26 mouse cellular contexts compared by ENCODE assay signal in the genomic region with DNA sequence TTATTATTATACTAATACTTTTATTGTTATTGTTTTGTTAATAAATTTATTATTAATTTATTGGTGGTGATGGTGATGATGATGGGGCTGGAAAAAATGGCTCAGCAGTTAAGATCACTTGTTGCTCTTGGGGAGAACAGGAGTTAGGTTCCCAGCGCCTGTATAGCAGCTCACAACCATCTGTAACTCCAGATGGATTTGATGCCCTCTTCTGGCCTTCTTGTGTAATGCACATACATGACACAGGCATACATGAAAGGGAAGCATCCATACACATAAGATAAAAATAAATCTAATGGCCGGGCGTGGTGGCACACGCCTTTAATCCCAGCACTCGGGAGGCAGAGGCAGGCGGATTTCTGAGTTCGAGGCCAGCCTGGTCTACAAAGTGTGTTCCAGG. TPM values are rescaled to one million over a fixed set of nuclear protein-coding genes. Genes with fewer than 3 reads are reported as not detected.
DNase-seq lines count a peak whose midpoint lies in the region; ATAC-seq and TF ChIP-seq lines count a peak whose summit lies in the region.
"Had no signal": no experiment of that assay in that cellular context is flagged by ENCODE, and none has a peak within 500 bp of the region (broad histone marks: within the 10 kb centered on the region; RNA-seq: fewer than 3 reads in every experiment).

No protein-coding gene starts in this region.

- no peak overlapping the region for H3K9ac ChIP-seq in heart, adult 2 months (ENCODE audit: low read depth, low read length)
- no peak overlapping the region for H3K9ac ChIP-seq in liver, postnatal 0 days (replicated peaks)
- no peak overlapping the region for H3K9ac ChIP-seq in liver, embryonic 11.5 days (ENCODE audit: low read depth, low read length)
- H3K9ac ChIP-seq: embryonic facial prominence, embryonic 12.5 days; forebrain, embryonic 12.5 days; hindbrain, embryonic 15.5 days; intestine, embryonic 15.5 days; kidney, embryonic 15.5 days; midbrain, embryonic 15.5 days had no signal

- H3K4me3 ChIP-seq in heart, adult 2 months = no peak overlapping the region
- no peak overlapping the region for H3K4me3 ChIP-seq in liver, postnatal 0 days (ENCODE audit: low read depth, low read length)
- H3K4me3 ChIP-seq in liver, embryonic 11.5 days (ENCODE audit: low read depth, low read length) = no peak overlapping the region
- H3K4me3 ChIP-seq: embryonic facial prominence, embryonic 12.5 days; forebrain, embryonic 12.5 days; gastrocnemius, adult 2 months; heart, embryonic 10.5 days; hindbrain, embryonic 15.5 days; intestine, embryonic 15.5 days; kidney, embryonic 15.5 days; limb, embryonic 10.5 days; megakaryocyte, embryonic 14.5 days; midbrain, embryonic 15.5 days had no signal

- ATAC-seq in liver, postnatal 0 days = no peak
- ATAC-seq in liver, embryonic 11.5 days (replicated peaks; ENCODE audit: low FRiP score) = no peak
- ATAC-seq: intestine, embryonic 15.5 days; midbrain, embryonic 15.5 days had no signal

- no peak overlapping the region for H3K27ac ChIP-seq in heart, adult 2 months
- no peak overlapping the region for H3K27ac ChIP-seq in liver, postnatal 0 days (ENCODE audit: low read depth)
- H3K27ac ChIP-seq in liver, embryonic 11.5 days (ENCODE audit: low read depth, low read length) = no peak overlapping the region
- H3K27ac ChIP-seq: embryonic facial prominence, embryonic 12.5 days; forebrain, embryonic 12.5 days; gastrocnemius, adult 2 months; heart, embryonic 10.5 days; hindbrain, embryonic 15.5 days; intestine, embryonic 15.5 days; kidney, embryonic 15.5 days; limb, embryonic 10.5 days; midbrain, embryonic 15.5 days had no signal

- TF ChIP-seq EP300 in heart, adult 2 months (IDR thresholded peaks at IDR 0.05; ENCODE audit: insufficient read depth, low read depth, low read length) = no peak
- no peak for TF ChIP-seq EP300 in liver, postnatal 0 days (IDR thresholded peaks at IDR 0.05; ENCODE audit: low read depth)

- DNase-seq in heart, adult 2 months = no peak
- no peak for DNase-seq in heart, postnatal 4 days
- DNase-seq in liver, postnatal 0 days = no peak
- DNase-seq in liver, embryonic 11.5 days (ENCODE audit: low spot score) = no peak
- peak; percentile 70 for DNase-seq in ES-CJ7 (ENCODE audit: low read depth, low spot score)
- peak; percentile 22 for DNase-seq in splenic B cell, adult 2 months (ENCODE audit: low read depth, low spot score)
- no peak for DNase-seq in adrenal gland, adult 8-10 months
- no peak for DNase-seq in frontal cortex, postnatal 25 days (ENCODE audit: low spot score in 2 of 2)
- DNase-seq: adrenal gland, adult 2 months; B cell, adult 2 months; cerebellum, adult 18-20 months; cerebellum, postnatal 25 days; gastrocnemius, adult 2 months; kidney, postnatal 4 days; liver; lung, adult 2 months had no signal

- intact Hi-C loops in heart, adult 2 months (cut with DNase I) = no loop called here

- no peaks in the 10 kb centered on the region for H3K36me3 ChIP-seq in heart, adult 2 months (ENCODE audit: control insufficient read depth, insufficient read depth, low read length)
- H3K36me3 ChIP-seq in liver, postnatal 0 days (replicated peaks; ENCODE audit: insufficient read depth, low read length) = no peaks in the 10 kb centered on the region
- no peaks in the 10 kb centered on the region for H3K36me3 ChIP-seq in liver, embryonic 11.5 days (ENCODE audit: control insufficient read depth, insufficient read depth, low read length)
- no peaks in the 10 kb centered on the region for H3K36me3 ChIP-seq in splenic B cell, adult 2 months (ENCODE audit: control insufficient read depth, insufficient read depth, low read length, poor library complexity, severe bottlenecking)
- H3K36me3 ChIP-seq: embryonic facial prominence, embryonic 12.5 days; forebrain, embryonic 12.5 days; heart, embryonic 10.5 days; hindbrain, embryonic 15.5 days; intestine, embryonic 15.5 days; kidney, embryonic 15.5 days; limb, embryonic 10.5 days; midbrain, embryonic 15.5 days had no signal

- TF ChIP-seq CTCF in heart, adult 2 months (IDR thresholded peaks at IDR 0.05) = peak; percentile 24
- 0 out of 2 replicates have a peak, but pooled peaks have one; percentile 8 for TF ChIP-seq CTCF in liver, postnatal 0 days (IDR thresholded peaks at IDR 0.05; ENCODE audit: low read depth)

- TF ChIP-seq POLR2A in heart, adult 2 months (IDR thresholded peaks at IDR 0.05; ENCODE audit: insufficient read depth, low read depth, low read length) = no peak

- no peaks in the 10 kb centered on the region for H3K27me3 ChIP-seq in heart, adult 2 months (ENCODE audit: control insufficient read depth, insufficient read depth, low read length)
- no peaks in the 10 kb centered on the region for H3K27me3 ChIP-seq in liver, postnatal 0 days (ENCODE audit: insufficient read depth, low read length)
- peaks cover 7% of the 10 kb centered on the region for H3K27me3 ChIP-seq in liver, embryonic 11.5 days (replicated peaks; ENCODE audit: control insufficient read depth, insufficient read depth, low read length)
- no peaks in the 10 kb centered on the region for H3K27me3 ChIP-seq in splenic B cell, adult 2 months (ENCODE audit: control insufficient read depth, insufficient read depth, low read length, poor library complexity, severe bottlenecking)
- H3K27me3 ChIP-seq: embryonic facial prominence, embryonic 12.5 days; forebrain, embryonic 12.5 days; hindbrain, embryonic 15.5 days; intestine, embryonic 15.5 days; kidney, embryonic 15.5 days; midbrain, embryonic 15.5 days had no signal

- no peaks in the 10 kb centered on the region for H3K9me3 ChIP-seq in liver, postnatal 0 days (ENCODE audit: low read length)
- no peaks in the 10 kb centered on the region for H3K9me3 ChIP-seq in liver, embryonic 11.5 days (ENCODE audit: control insufficient read depth, low read length)
- H3K9me3 ChIP-seq: embryonic facial prominence, embryonic 12.5 days; forebrain, embryonic 12.5 days; heart, embryonic 10.5 days; hindbrain, embryonic 15.5 days; intestine, embryonic 15.5 days; kidney, embryonic 15.5 days; limb, embryonic 10.5 days; megakaryocyte, embryonic 14.5 days; midbrain, embryonic 15.5 days had no signal

- no peaks in the 10 kb centered on the region for H3K79me2 ChIP-seq in heart, adult 2 months (replicated peaks; ENCODE audit: control insufficient read depth, insufficient read depth, low read length)

- 93% methylated on average over 7 of the region's 7 CpGs for WGBS in heart, adult 2 months
- WGBS in liver, postnatal 0 days (ENCODE audit: insufficient replicate concordance) = 85% methylated on average over 7 of the region's 7 CpGs
- 88% methylated on average over 7 of the region's 7 CpGs for WGBS in liver, embryonic 11.5 days

- no peaks in the 10 kb centered on the region for H3K4me1 ChIP-seq in heart, adult 2 months (ENCODE audit: control insufficient read depth, insufficient read depth, low read length)
- 0 out of 2 replicates have a peak, but pooled peaks cover 2% of the 10 kb centered on the region for H3K4me1 ChIP-seq in liver, postnatal 0 days (ENCODE audit: insufficient read depth)
- H3K4me1 ChIP-seq in liver, embryonic 11.5 days (replicated peaks; ENCODE audit: control insufficient read depth, insufficient read depth, low read length) = no peaks in the 10 kb centered on the region
- H3K4me1 ChIP-seq: megakaryocyte, embryonic 14.5 days had no signal

- no peak overlapping the region for H3K4me2 ChIP-seq in liver, postnatal 0 days (ENCODE audit: low read depth, low read length)
- H3K4me2 ChIP-seq in liver, embryonic 11.5 days = no peak overlapping the region
- H3K4me2 ChIP-seq: embryonic facial prominence, embryonic 12.5 days; forebrain, embryonic 12.5 days; hindbrain, embryonic 15.5 days; intestine, embryonic 15.5 days; kidney, embryonic 15.5 days; midbrain, embryonic 15.5 days had no signal

RNA-seq across cellular contexts. Expression of a gene that starts 35.8 kb away (rescaled TPM):
- 1 to 10 TPM in 1 of 2 experiments, under 1 TPM in 1; 0.50 to 1.2 TPM for total RNA-seq in heart, adult 2 months (2021)
- polyA plus RNA-seq in heart, adult 2 months (2012; rRNA removed) = 1.5 and 1.6 TPM in 2 replicates
- 10 to 100 TPM; 76.8 to 86.6 TPM for total RNA-seq in heart, postnatal 4 days (2021)
- 278 and 292 TPM in 2 replicates for polyA plus RNA-seq in liver, postnatal 0 days (2015; fragmentation: Nextera tagmentation; extraction: Ambion mirVana)
- polyA plus RNA-seq in liver, embryonic 11.5 days (2014; fragmentation: Nextera tagmentation; extraction: Ambion mirVana) = 587 and 614 TPM in 2 replicates
- 1 to 10 TPM; 3.4 to 7.4 (median 5.3) TPM for total RNA-seq in adrenal gland, adult 8-10 months (2022)
- total RNA-seq: gastrocnemius, adult 2 months had no signal

RNA-seq across cellular contexts. Expression of a gene that starts 40.0 kb away (rescaled TPM):
- 1 to 10 TPM in 1 of 2 experiments, under 1 TPM in 1; 0.91 to 2.1 TPM for total RNA-seq in heart, adult 2 months (2021)
- 0.80 and 1.2 TPM in 2 replicates for polyA plus RNA-seq in heart, adult 2 months (2012; rRNA removed)
- 1 to 10 TPM; 3.9 to 4.0 TPM for total RNA-seq in heart, postnatal 4 days (2021)
- 0.07 TPM in 1 of 2 replicates, not detected in the other for polyA plus RNA-seq in liver, postnatal 0 days (2015; fragmentation: Nextera tagmentation; extraction: Ambion mirVana)
- polyA plus RNA-seq in liver, embryonic 11.5 days (2014; fragmentation: Nextera tagmentation; extraction: Ambion mirVana) = not detected in 2 replicates
- 1 to 10 TPM in 3 of 4 experiments, under 1 TPM in 1; 0.80 to 1.7 (median 1.6) TPM for total RNA-seq in adrenal gland, adult 8-10 months (2022)
- total RNA-seq: hematopoietic stem cell, adult 5-6 weeks had no signal

RNA-seq across cellular contexts. Expression of a gene that starts 42.3 kb away (rescaled TPM):
- 10 to 100 TPM; 11.1 to 11.5 TPM for total RNA-seq in heart, adult 2 months (2021)
- polyA plus RNA-seq in heart, adult 2 months (2012; rRNA removed) = 15.3 and 20.6 TPM in 2 replicates
- 10 to 100 TPM; 22.3 to 23.0 TPM for total RNA-seq in heart, postnatal 4 days (2021)
- polyA plus RNA-seq in liver, postnatal 0 days (2015; fragmentation: Nextera tagmentation; extraction: Ambion mirVana) = 11.1 and 12.2 TPM in 2 replicates
- polyA plus RNA-seq in liver, embryonic 11.5 days (2014; fragmentation: Nextera tagmentation; extraction: Ambion mirVana) = 28.3 and 36.1 TPM in 2 replicates
- 10 to 100 TPM; 19.6 to 33.9 (median 25.6) TPM for total RNA-seq in adrenal gland, adult 8-10 months (2022)

Comparison
In these comparisons a context has a peak if more than half of its experiments do, and no peak if none do; other contexts are left out.
1. RNA of a gene that starts 35.8 kb away (total RNA-seq): 76.8 to 86.6 TPM in heart, postnatal 4 days; 3.4 to 7.4 TPM in adrenal gland, adult 8-10 months and 0.50 to 1.2 TPM in heart, adult 2 months; every median in the first group is over 4 times any median in the second.
2. DNase-seq: peak in ES-CJ7 (single experiment) and splenic B cell, adult 2 months (single experiment); none in heart, adult 2 months (0 of 2), heart, postnatal 4 days (single experiment), liver, postnatal 0 days (single experiment), liver, embryonic 11.5 days (single experiment), adrenal gland, adult 8-10 months (single experiment) and frontal cortex, postnatal 25 days (0 of 2).